Mouse (Mus musculus) neural tube, embryonic 13.5 days (tissue): ENCODE data around the gene Man2a1. TPM values are rescaled to one million over a fixed set of nuclear protein-coding genes. Genes with fewer than 3 reads are reported as not detected.

ENCODE experiments used
- ATAC-seq: fragments of 200-750 bp; cut with Nextera tagmentation; 2 replicates; pipeline ENCODE4 v1.8.0; 2017; ENCODE audit warnings: low read depth, mild to moderate bottlenecking, moderate TSS enrichment, moderate library complexity
- H3K27ac ChIP-seq: fragments of 300-500 bp; sonication (generic); replicated peaks from 2 replicates; pipeline ENCODE4 v1.5.1; 2015; ENCODE audit warnings: moderate library complexity, mild to moderate bottlenecking, inconsistent platforms
- H3K27me3 ChIP-seq: fragments of 300-500 bp; sonication (generic); 2 replicates; pipeline ENCODE4 v1.6.1; 2015; ENCODE audit warnings: mild to moderate bottlenecking, inconsistent platforms
- H3K36me3 ChIP-seq: fragments of 300-500 bp; sonication (generic); 2 replicates; pipeline ENCODE4 v1.6.1; 2015; ENCODE audit warnings: mild to moderate bottlenecking, inconsistent platforms
- H3K4me1 ChIP-seq: fragments of 300-500 bp; sonication (generic); replicated peaks from 2 replicates; pipeline ENCODE4 v1.6.1; 2015; ENCODE audit warnings: inconsistent platforms
- H3K4me2 ChIP-seq: fragments of 300-500 bp; sonication (generic); 2 replicates; pipeline ENCODE4 v1.6.1; 2015; ENCODE audit warnings: inconsistent platforms, mild to moderate bottlenecking, moderate library complexity
- H3K4me3 ChIP-seq: fragments of 300-500 bp; sonication (generic); 2 replicates; pipeline ENCODE4 v1.5.1; 2015; ENCODE audit warnings: mild to moderate bottlenecking, inconsistent platforms
- H3K9ac ChIP-seq: fragments of 300-500 bp; sonication (generic); 2 replicates; pipeline ENCODE4 v1.6.1; 2015; ENCODE audit warnings: moderate library complexity, mild to moderate bottlenecking, inconsistent platforms
- H3K9me3 ChIP-seq: fragments of 300-500 bp; sonication (generic); 2 replicates; pipeline ENCODE4 v1.6.1; 2016; ENCODE audit warnings: inconsistent platforms
- WGBS: fragments of 180-500 bp; shearing (Covaris S2); methylation state at CpG from one replicate; pipeline ENCODE4 v1.1.7; 2015; 5-methylcytosine and 5-hydroxymethylcytosine counted together
- polyA plus RNA-seq: library from polyadenylated mRNA; unstranded; fragments of >200 nt; fragmentation: Nextera tagmentation; extraction: Ambion mirVana; gene quantifications from 2 replicates; pipeline ENCODE4 v1.2.1, GENCODE M21; 2015

The Man2a1 gene
- polyA plus RNA-seq, 1 experiment from 2014 or later, result 5.3 TPM

- H3K9me3 ChIP-seq, result no peaks in the 10 kb centered on the region
- no peak overlapping the region for H3K9ac ChIP-seq
- 81% methylated on average over 4 of the region's 4 CpGs for WGBS
- H3K4me3 ChIP-seq, result no peak overlapping the region
- no peaks in the 10 kb centered on the region for H3K27me3 ChIP-seq
- peaks cover 23% of the 10 kb centered on the region; the same call in 1 of the 2 replicates for H3K4me1 ChIP-seq
- ATAC-seq, result no peak
- no peak overlapping the region for H3K4me2 ChIP-seq
- H3K36me3 ChIP-seq, result no peaks in the 10 kb centered on the region
- H3K27ac ChIP-seq, result no peak overlapping the region
These were observed 18.5 kb downstream of the Man2a1 start for GRCm38 (mm10) chr17:64618996-64619395.

- Histone ChIP-seq H3K9ac (no peak overlapping the region), H3K36me3 (no peaks in the 10 kb centered on the region), H3K9me3 (no peaks in the 10 kb centered on the region), H3K4me2 (no peak overlapping the region), H3K27me3 (no peaks in the 10 kb centered on the region), H3K4me1 (peaks cover 23% of the 10 kb centered on the region; the same call in 1 of the 2 replicates), H3K27ac (no peak overlapping the region), H3K4me3 (no peak overlapping the region)
- no peak for ATAC-seq
- WGBS, result 79% methylated on average over 9 of the region's 9 CpGs
These were observed 19.6 kb downstream of the Man2a1 start for GRCm38 (mm10) chr17:64620135-64620534.

- H3K4me1 ChIP-seq, result peaks cover 20% of the 10 kb centered on the region; the same call in 1 of the 2 replicates
- 93% methylated on average over 3 of the region's 3 CpGs for WGBS
- peaks cover 4% of the 10 kb centered on the region for H3K36me3 ChIP-seq
- no peaks in the 10 kb centered on the region for H3K9me3 ChIP-seq
- no peaks in the 10 kb centered on the region for H3K27me3 ChIP-seq
- no peak overlapping the region for H3K4me3 ChIP-seq
- no peak overlapping the region for H3K4me2 ChIP-seq
- H3K27ac ChIP-seq, result no peak overlapping the region
- H3K9ac ChIP-seq, result no peak overlapping the region
- ATAC-seq, result no peak
These were observed 20.1 kb downstream of the Man2a1 start for GRCm38 (mm10) chr17:64620627-64621026.

- WGBS, result 52% methylated on average over 8 of the region's 8 CpGs
- Histone ChIP-seq H3K4me1 (peaks cover 20% of the 10 kb centered on the region; the same call in 1 of the 2 replicates), H3K27ac (no peak overlapping the region), H3K4me3 (no peak overlapping the region), H3K36me3 (peaks cover 10% of the 10 kb centered on the region), H3K27me3 (no peaks in the 10 kb centered on the region), H3K9me3 (no peaks in the 10 kb centered on the region), H3K4me2 (no peak overlapping the region), H3K9ac (no peak overlapping the region)
- ATAC-seq, result no peak; the same call in 1 of the 2 replicates
These were observed 20.7 kb downstream of the Man2a1 start for GRCm38 (mm10) chr17:64621226-64621625.

- H3K27me3 ChIP-seq, result no peaks in the 10 kb centered on the region
- ATAC-seq, result no peak
- no peaks in the 10 kb centered on the region for H3K9me3 ChIP-seq
- peaks cover 26% of the 10 kb centered on the region for H3K4me1 ChIP-seq
- H3K9ac ChIP-seq, result no peak overlapping the region
- WGBS, result 85% methylated on average over 9 of the region's 9 CpGs
- peaks cover 11% of the 10 kb centered on the region for H3K36me3 ChIP-seq
- H3K4me2 ChIP-seq, result no peak overlapping the region
- no peak overlapping the region for H3K27ac ChIP-seq
- no peak overlapping the region for H3K4me3 ChIP-seq
These were observed 21.3 kb downstream of the Man2a1 start for GRCm38 (mm10) chr17:64621649-64622351.

GRCm38 (mm10) chr17:64622352-64622886, 21.9 kb downstream of the Man2a1 start:
- 68% methylated on average over 11 of the region's 11 CpGs for WGBS
- Histone ChIP-seq H3K4me3 (no peak overlapping the region), H3K9me3 (no peaks in the 10 kb centered on the region), H3K27ac (no peak overlapping the region), H3K27me3 (no peaks in the 10 kb centered on the region), H3K4me2 (no peak overlapping the region), H3K36me3 (peaks cover 11% of the 10 kb centered on the region), H3K9ac (no peak overlapping the region), H3K4me1 (peaks cover 32% of the 10 kb centered on the region)
- ATAC-seq, result no peak

- H3K27me3 ChIP-seq, result no peaks in the 10 kb centered on the region
- WGBS, result 87% methylated on average over 15 of the region's 15 CpGs
- H3K9me3 ChIP-seq, result no peaks in the 10 kb centered on the region
- no peak overlapping the region for H3K4me3 ChIP-seq
- no peak for ATAC-seq
- H3K27ac ChIP-seq, result no peak overlapping the region
- H3K9ac ChIP-seq, result no peak overlapping the region
- H3K36me3 ChIP-seq, result peaks cover 11% of the 10 kb centered on the region
- no peak overlapping the region for H3K4me2 ChIP-seq
- H3K4me1 ChIP-seq, result peaks cover 32% of the 10 kb centered on the region
These were observed 23.9 kb downstream of the Man2a1 start for GRCm38 (mm10) chr17:64624439-64624838.

- H3K4me1 ChIP-seq, result peaks cover 12% of the 10 kb centered on the region
- no peak for ATAC-seq
- no peak overlapping the region for H3K27ac ChIP-seq
- no peaks in the 10 kb centered on the region for H3K9me3 ChIP-seq
- no peaks in the 10 kb centered on the region for H3K27me3 ChIP-seq
- H3K4me3 ChIP-seq, result no peak overlapping the region
- H3K9ac ChIP-seq, result no peak overlapping the region
- WGBS, result 76% methylated on average over 5 of the region's 5 CpGs
- no peak overlapping the region for H3K4me2 ChIP-seq
- H3K36me3 ChIP-seq, result peaks cover 18% of the 10 kb centered on the region
These were observed 28.3 kb downstream of the Man2a1 start for GRCm38 (mm10) chr17:64628796-64629195.

GRCm38 (mm10) chr17:64629486-64629885, 28.9 kb downstream of the Man2a1 start:
- H3K4me2 ChIP-seq, result no peak overlapping the region
- peaks cover 18% of the 10 kb centered on the region for H3K36me3 ChIP-seq
- H3K4me1 ChIP-seq, result peaks cover 12% of the 10 kb centered on the region
- H3K9me3 ChIP-seq, result no peaks in the 10 kb centered on the region
- H3K9ac ChIP-seq, result no peak overlapping the region
- no peak overlapping the region for H3K4me3 ChIP-seq
- WGBS, result 80% methylated on average over 5 of the region's 5 CpGs
- H3K27me3 ChIP-seq, result no peaks in the 10 kb centered on the region
- ATAC-seq, result no peak
- H3K27ac ChIP-seq, result no peak overlapping the region

GRCm38 (mm10) chr17:64630506-64630905, 30.0 kb downstream of the Man2a1 start:
- 91% methylated on average over 12 of the region's 12 CpGs for WGBS
- no peak overlapping the region for H3K9ac ChIP-seq
- no peak overlapping the region for H3K27ac ChIP-seq
- no peaks in the 10 kb centered on the region for H3K27me3 ChIP-seq
- no peak overlapping the region for H3K4me2 ChIP-seq
- H3K4me3 ChIP-seq, result no peak overlapping the region
- H3K4me1 ChIP-seq, result peaks cover 12% of the 10 kb centered on the region
- no peak for ATAC-seq
- no peaks in the 10 kb centered on the region for H3K9me3 ChIP-seq
- H3K36me3 ChIP-seq, result peaks cover 15% of the 10 kb centered on the region

GRCm38 (mm10) chr17:64637868-64638537, 37.5 kb downstream of the Man2a1 start:
- Histone ChIP-seq H3K4me2 (no peak overlapping the region), H3K4me1 (peaks cover 9% of the 10 kb centered on the region), H3K27ac (no peak overlapping the region), H3K9me3 (no peaks in the 10 kb centered on the region), H3K9ac (no peak overlapping the region), H3K27me3 (no peaks in the 10 kb centered on the region), H3K36me3 (no peaks in the 10 kb centered on the region), H3K4me3 (no peak overlapping the region)
- 50% methylated on average over 8 of the region's 8 CpGs for WGBS
- no peak for ATAC-seq

- Histone ChIP-seq H3K27me3 (no peaks in the 10 kb centered on the region), H3K4me3 (no peak overlapping the region), H3K9me3 (no peaks in the 10 kb centered on the region), H3K4me1 (peaks cover 23% of the 10 kb centered on the region), H3K27ac (no peak overlapping the region), H3K4me2 (no peak overlapping the region), H3K36me3 (no peaks in the 10 kb centered on the region), H3K9ac (no peak overlapping the region)
- ATAC-seq, result no peak
- WGBS, result 65% methylated on average over 3 of the region's 3 CpGs
These were observed 40.8 kb downstream of the Man2a1 start for GRCm38 (mm10) chr17:64641376-64641775.
